Mouse (Mus musculus): ENCODE measurements around the gene Gm5741.

Gene Gm5741

GRCm38 (mm10) chr8:85035728-85036310 is 32.0 kb downstream of the Gm5741 start:
- in situ Hi-C loops (cut with MboI; ENCODE audit: unreplicated experiment in 2 of 2): no loop called here

- in situ Hi-C loops (cut with MboI; ENCODE audit: unreplicated experiment in 2 of 2): no loop called here
These were observed 32.5 kb downstream of the Gm5741 start for GRCm38 (mm10) chr8:85035165-85035727.

GRCm38 (mm10) chr8:85034764-85035163 is 33.0 kb downstream of the Gm5741 start:
- in situ Hi-C loops (cut with MboI; ENCODE audit: unreplicated experiment in 2 of 2): no loop called here

GRCm38 (mm10) chr8:85033867-85034266 is 33.9 kb downstream of the Gm5741 start:
- in situ Hi-C loops (cut with MboI; ENCODE audit: unreplicated experiment in 2 of 2): no loop called here

GRCm38 (mm10) chr8:85032622-85033311 is 35.0 kb downstream of the Gm5741 start:
- in situ Hi-C loops (cut with MboI; ENCODE audit: unreplicated experiment in 2 of 2): no loop called here

GRCm38 (mm10) chr8:85029271-85029670 is 38.5 kb downstream of the Gm5741 start:
- in situ Hi-C loops (cut with MboI; ENCODE audit: unreplicated experiment in 2 of 2): loop anchor here (5.0 to 10.0 kb wide), 3 partner anchors 46 to 62 kb away; partner anchors contain the start of genes Dhps (in 1 of the 2), Gm49661 (in 1 of the 2), Junb (in 1 of the 2) and Prdx2 (in 1 of the 2)

GRCm38 (mm10) chr8:85027922-85028321 is 39.9 kb downstream of the Gm5741 start:
- in situ Hi-C loops (cut with MboI; ENCODE audit: unreplicated experiment in 2 of 2): loop anchor here (5.0 to 10.0 kb wide), 3 partner anchors 47 to 61 kb away; partner anchors contain the start of genes Dhps (in 1 of the 2), Gm49661 (in 1 of the 2), Junb (in 1 of the 2) and Prdx2 (in 1 of the 2)

- in situ Hi-C loops (cut with MboI; ENCODE audit: unreplicated experiment in 2 of 2): loop anchor here (5.0 to 10.0 kb wide), 3 partner anchors 47 to 60 kb away; partner anchors contain the start of genes Dhps (in 1 of the 2), Gm49661 (in 1 of the 2), Junb (in 1 of the 2) and Prdx2 (in 1 of the 2)
These were observed 40.3 kb downstream of the Gm5741 start for GRCm38 (mm10) chr8:85027516-85027855.

- in situ Hi-C loops (cut with MboI; ENCODE audit: unreplicated experiment in 2 of 2): loop anchor here (5.0 to 10.0 kb wide), 3 partner anchors 48 to 60 kb away; partner anchors contain the start of genes Dhps (in 1 of the 2), Gm49661 (in 1 of the 2), Junb (in 1 of the 2) and Prdx2 (in 1 of the 2)
These were observed 40.9 kb downstream of the Gm5741 start, which contains the start of gene Trir for GRCm38 (mm10) chr8:85026670-85027515. Gene Trir, plus strand, starts transcription at chr8:85026823.

- in situ Hi-C loops (cut with MboI; ENCODE audit: unreplicated experiment in 2 of 2): loop anchor here (5.0 to 10.0 kb wide), 3 partner anchors 49 to 58 kb away; partner anchors contain the start of genes Dhps (in 1 of the 2), Gm49661 (in 1 of the 2), Junb (in 1 of the 2) and Prdx2 (in 1 of the 2)
These were observed 42.5 kb downstream of the Gm5741 start, which contains the start of gene Asna1 for GRCm38 (mm10) chr8:85025098-85025932. Gene Asna1, minus strand, starts transcription at chr8:85025281.

- in situ Hi-C loops (cut with MboI; ENCODE audit: unreplicated experiment in 2 of 2): loop anchor here (10.0 kb wide), 2 partner anchors 49 to 51 kb away; partner anchors contain the start of genes Dhps (in 1 of the 2) and Junb (in 1 of the 2)
These were observed 43.9 kb downstream of the Gm5741 start for GRCm38 (mm10) chr8:85023846-85024245.

- in situ Hi-C loops (cut with MboI; ENCODE audit: unreplicated experiment in 2 of 2): loop anchor here (10.0 kb wide), 2 partner anchors 47 to 53 kb away; partner anchors contain the start of genes Dhps (in 1 of the 2) and Junb (in 1 of the 2)
These were observed 46.2 kb downstream of the Gm5741 start for GRCm38 (mm10) chr8:85021514-85022055.
